Mouse (Mus musculus): ENCODE data around the gene Camk2b.

DNA sequence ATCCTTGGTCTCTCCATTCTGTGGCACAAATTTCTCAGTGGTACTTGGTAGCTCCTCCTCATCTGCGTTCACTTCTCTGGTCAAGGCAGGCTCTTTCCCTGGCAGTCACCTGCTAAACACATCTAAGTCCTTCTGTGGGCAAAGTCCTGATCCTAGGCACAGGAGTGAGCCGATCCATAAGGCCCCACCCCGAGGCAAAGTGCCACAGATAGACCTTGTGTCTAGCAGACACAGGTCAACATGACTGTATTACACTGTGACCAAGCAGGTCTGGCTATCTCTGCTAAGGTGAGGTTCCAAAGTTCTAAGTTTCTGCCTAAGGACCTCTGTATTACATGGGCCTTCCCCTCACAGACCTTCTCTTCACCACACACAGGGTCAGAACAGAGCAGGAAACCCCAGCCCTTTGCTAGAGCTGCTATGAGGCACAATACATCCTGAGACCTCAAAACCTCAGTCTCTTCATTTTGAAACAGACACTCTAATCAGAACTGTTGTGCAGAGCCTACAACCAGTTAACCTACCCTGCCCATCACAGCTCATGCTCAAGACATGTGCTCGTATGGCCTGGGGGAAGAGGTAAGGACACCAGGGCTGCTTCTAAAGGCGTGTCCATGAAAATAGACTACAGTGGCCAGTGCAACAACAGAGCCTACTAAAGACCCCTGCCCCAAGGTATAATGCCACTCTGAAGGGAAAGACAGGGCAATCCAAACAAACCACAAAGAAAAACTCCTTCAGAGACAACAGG, 45.7 kb upstream of the Camk2b start:
- TF ChIP-seq CTCF (IDR thresholded peaks at IDR 0.05; ENCODE audit: borderline replicate concordance, insufficient read depth, low read depth, low read length) = no peak
- TF ChIP-seq POLR2A (IDR thresholded peaks at IDR 0.05; ENCODE audit: borderline replicate concordance, insufficient read depth, low read length) = no peak
